Mouse (Mus musculus) splenic B cell, adult 2 months (primary cell): ENCODE data around the gene Arhgap17.

ENCODE experiments used
- DNase-seq: peaks from one replicate; pipeline ENCODE4 v3.0.0-alpha.2; 2011; ENCODE audit warnings: low read depth, low spot score
- H3K27me3 ChIP-seq: 2 replicates; pipeline ENCODE4 v1.6.1; 2012; ENCODE audit warnings: mild to moderate bottlenecking, low read length, moderate library complexity, mixed read lengths; ENCODE audit not compliant: control insufficient read depth, poor library complexity, insufficient read depth, severe bottlenecking
- H3K36me3 ChIP-seq: 2 replicates; pipeline ENCODE4 v1.6.1; 2012; ENCODE audit warnings: mild to moderate bottlenecking, low read length, moderate library complexity, mixed read lengths; ENCODE audit not compliant: control insufficient read depth, poor library complexity, insufficient read depth, severe bottlenecking

Arhgap17 gene

GRCm38 (mm10) chr7:123300258-123300657 is 69.5 kb downstream of the Arhgap17 start:
- no peaks in the 10 kb centered on the region for H3K27me3 ChIP-seq
- DNase-seq: no peak
- H3K36me3 ChIP-seq: peaks cover 32% of the 10 kb centered on the region

DNA sequence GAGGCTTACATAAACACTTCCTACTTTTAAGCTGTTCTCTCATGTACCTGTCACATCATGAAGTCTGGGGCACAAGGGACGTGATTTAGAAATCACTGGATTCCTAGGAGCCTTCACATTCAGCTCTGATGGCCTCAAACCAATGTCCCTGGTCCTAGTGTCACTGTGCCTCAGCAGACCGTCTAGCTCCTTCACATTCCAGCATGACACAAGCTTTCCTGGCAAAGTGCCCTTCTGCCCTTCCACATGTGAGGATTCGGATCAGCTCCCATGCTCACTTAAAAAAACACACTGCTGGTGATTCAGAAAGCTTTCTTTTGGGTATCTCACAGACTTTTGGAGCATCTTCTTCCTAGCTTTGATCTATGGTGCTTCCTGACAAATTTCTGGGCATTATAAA is 71.5 kb downstream of the Arhgap17 start:
- DNase-seq: no peak
- H3K36me3 ChIP-seq: peaks cover 29% of the 10 kb centered on the region
- H3K27me3 ChIP-seq: no peaks in the 10 kb centered on the region

GRCm38 (mm10) chr7:123296097-123296496 is 73.6 kb downstream of the Arhgap17 start:
- Histone ChIP-seq H3K36me3 (peaks cover 35% of the 10 kb centered on the region), H3K27me3 (no peaks in the 10 kb centered on the region)
- DNase-seq: no peak

DNA sequence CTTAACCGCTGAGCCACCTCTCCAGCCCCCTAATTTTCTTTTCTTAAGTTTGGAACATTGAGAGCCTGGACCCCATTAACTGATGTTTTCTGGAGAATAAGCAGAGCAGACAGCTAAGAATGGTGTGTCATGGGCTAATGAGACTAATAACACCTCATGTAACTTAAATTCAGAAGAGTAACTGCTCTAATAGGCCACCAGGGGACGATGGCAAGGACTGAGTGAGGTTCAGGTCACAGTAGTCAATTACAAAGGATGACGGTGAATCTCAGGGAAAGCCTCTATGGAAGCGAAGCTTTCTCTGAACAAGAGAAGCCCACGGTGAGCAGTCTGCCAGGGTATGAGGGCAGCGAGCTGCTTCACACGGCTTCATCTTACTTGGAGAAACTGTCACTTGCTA is 74.3 kb downstream of the Arhgap17 start:
- no peaks in the 10 kb centered on the region for H3K27me3 ChIP-seq
- DNase-seq: no peak
- peaks cover 36% of the 10 kb centered on the region for H3K36me3 ChIP-seq

GRCm38 (mm10) chr7:123293898-123294297 is 75.8 kb downstream of the Arhgap17 start:
- no peaks in the 10 kb centered on the region for H3K27me3 ChIP-seq
- H3K36me3 ChIP-seq: peaks cover 43% of the 10 kb centered on the region
- no peak for DNase-seq

GRCm38 (mm10) chr7:123291942-123292341 is 77.8 kb downstream of the Arhgap17 start:
- DNase-seq: no peak
- H3K36me3 ChIP-seq: peaks cover 37% of the 10 kb centered on the region
- H3K27me3 ChIP-seq: no peaks in the 10 kb centered on the region

DNA sequence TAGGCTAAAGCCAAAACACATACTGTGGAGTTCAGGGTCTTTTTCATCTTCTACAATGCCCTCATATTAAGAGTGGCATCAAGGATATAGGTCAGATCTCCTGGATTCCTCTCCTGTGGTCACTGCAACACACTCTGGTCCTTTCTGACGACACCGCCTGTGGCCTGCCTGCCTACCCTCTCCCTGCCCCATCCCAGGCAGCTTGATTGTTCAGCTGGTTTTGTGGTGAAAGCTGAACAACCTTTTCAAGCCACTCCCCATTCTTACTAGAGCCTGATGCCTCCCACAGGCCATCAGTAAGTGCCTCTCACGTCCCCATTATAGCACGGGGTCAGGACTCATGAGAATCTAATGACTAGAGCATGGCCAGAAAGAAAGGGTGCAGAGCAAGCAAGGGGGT is 80.5 kb downstream of the Arhgap17 start:
- peaks cover 36% of the 10 kb centered on the region for H3K36me3 ChIP-seq
- H3K27me3 ChIP-seq: no peaks in the 10 kb centered on the region
- DNase-seq: no peak

DNA sequence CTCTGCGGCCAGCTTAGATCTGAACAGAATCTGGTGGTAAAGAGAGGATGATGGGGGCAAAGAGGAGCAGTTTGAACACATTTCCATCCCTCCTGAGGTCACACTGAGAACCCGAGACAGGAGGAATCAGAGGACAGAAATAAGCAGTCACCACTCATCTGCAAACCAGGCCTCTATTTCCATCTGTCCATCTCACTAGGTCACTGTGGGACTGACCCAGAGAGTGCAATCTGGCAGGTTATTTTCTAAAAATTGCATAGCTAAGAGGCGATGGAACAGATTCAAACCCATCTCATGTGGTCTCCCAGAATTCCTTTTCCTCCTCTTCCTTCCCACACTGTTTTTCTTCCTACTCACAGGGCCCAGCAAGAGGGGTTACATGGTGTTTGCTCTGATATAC is 81.8 kb downstream of the Arhgap17 start:
- no peak for DNase-seq
- Histone ChIP-seq H3K36me3 (peaks cover 34% of the 10 kb centered on the region), H3K27me3 (no peaks in the 10 kb centered on the region)

- Histone ChIP-seq H3K36me3 (peaks cover 32% of the 10 kb centered on the region), H3K27me3 (no peaks in the 10 kb centered on the region)
- DNase-seq: no peak
Measured at GRCm38 (mm10) chr7:123285896-123286295, 83.8 kb downstream of the Arhgap17 start.

- H3K27me3 ChIP-seq: no peaks in the 10 kb centered on the region
- no peak for DNase-seq
- H3K36me3 ChIP-seq: peaks cover 23% of the 10 kb centered on the region
Measured at GRCm38 (mm10) chr7:123283826-123284225, 85.9 kb downstream of the Arhgap17 start.

- Histone ChIP-seq H3K36me3 (peaks cover 19% of the 10 kb centered on the region), H3K27me3 (no peaks in the 10 kb centered on the region)
- no peak for DNase-seq
Measured at GRCm38 (mm10) chr7:123279797-123280196, 89.9 kb downstream of the Arhgap17 start.

DNA sequence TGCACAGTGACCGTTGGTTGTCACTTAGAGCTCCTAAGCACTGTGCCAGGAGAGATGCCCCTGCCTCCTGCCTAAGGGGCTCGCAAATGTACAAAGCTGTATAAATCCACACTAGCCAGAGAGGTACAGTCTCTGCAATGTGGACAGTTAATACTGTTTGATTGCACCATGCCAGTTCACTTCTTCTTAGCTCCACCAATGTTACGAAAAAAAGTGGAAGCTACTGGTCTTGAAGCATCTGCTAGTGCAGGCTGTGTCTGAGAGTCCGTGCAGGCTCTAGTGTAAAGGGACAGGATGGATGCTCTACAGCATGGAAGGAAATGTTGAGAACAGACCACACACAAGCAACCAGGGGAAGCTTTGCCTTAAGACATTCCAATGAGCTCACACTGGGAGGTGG is 93.1 kb downstream of the Arhgap17 start:
- no peak for DNase-seq
- Histone ChIP-seq H3K36me3 (peaks cover 6% of the 10 kb centered on the region), H3K27me3 (no peaks in the 10 kb centered on the region)

- DNase-seq: no peak
- H3K36me3 ChIP-seq: no peaks in the 10 kb centered on the region; the same call in 1 of the 2 replicates
- H3K27me3 ChIP-seq: no peaks in the 10 kb centered on the region
Measured at GRCm38 (mm10) chr7:123273056-123273455, 96.7 kb downstream of the Arhgap17 start.

- no peak for DNase-seq
- H3K27me3 ChIP-seq: no peaks in the 10 kb centered on the region
- no peaks in the 10 kb centered on the region for H3K36me3 ChIP-seq
Measured at GRCm38 (mm10) chr7:123258103-123258502, 111.6 kb downstream of the Arhgap17 start.

- H3K27me3 ChIP-seq: no peaks in the 10 kb centered on the region
- no peak for DNase-seq
Measured at GRCm38 (mm10) chr7:123254196-123254970, 115.3 kb downstream of the Arhgap17 start.

DNA sequence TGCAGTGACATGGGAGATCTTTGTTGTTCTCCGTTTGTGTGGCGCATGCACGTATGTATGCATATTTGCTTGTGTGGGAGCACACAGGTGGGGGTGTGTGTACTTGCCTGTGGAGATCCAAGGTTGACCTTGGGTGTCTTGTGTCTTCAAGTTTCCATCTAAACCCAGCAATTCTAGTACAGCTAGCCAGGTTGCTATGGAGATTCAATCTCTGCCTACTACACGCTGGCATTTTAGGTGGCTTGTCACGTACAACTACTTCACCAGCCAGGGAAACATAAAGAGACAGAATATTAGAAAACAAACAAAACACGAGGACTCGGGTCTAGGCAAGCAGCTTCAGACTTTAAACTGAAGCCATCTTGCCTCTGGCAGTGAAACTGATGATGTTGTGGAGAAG is 116.3 kb downstream of the Arhgap17 start:
- DNase-seq: no peak
- no peaks in the 10 kb centered on the region for H3K27me3 ChIP-seq

More at GRCm38 (mm10) chr7:123254196-123254970, 115.3 kb downstream of the Arhgap17 start:
- H3K36me3 ChIP-seq: no peaks in the 10 kb centered on the region

More for the DNA sequence above, 116.3 kb downstream of the Arhgap17 start:
- H3K36me3 ChIP-seq: no peaks in the 10 kb centered on the region
